Mouse (Mus musculus): ENCODE data around the gene Nelfcd.

The Nelfcd gene

GRCm38 (mm10) chr2:174438181-174438580 lies 22.6 kb downstream of the Nelfcd start:
- DNase-seq = no peak

GRCm38 (mm10) chr2:174438737-174439449 lies 23.3 kb downstream of the Nelfcd start, which contains the start of gene Ctsz:
TSS of gene Ctsz (minus strand) at chr2:174439039.
- DNase-seq = peak; percentile 78

- no peak for DNase-seq
These were observed 23.8 kb downstream of the Nelfcd start for GRCm38 (mm10) chr2:174439450-174439838.

- DNase-seq = no peak
These were observed 24.4 kb downstream of the Nelfcd start for GRCm38 (mm10) chr2:174439961-174440360.

GRCm38 (mm10) chr2:174441898-174442297 lies 26.3 kb downstream of the Nelfcd start:
- DNase-seq = no peak

- peak; percentile 19 for DNase-seq
These were observed 26.9 kb downstream of the Nelfcd start for GRCm38 (mm10) chr2:174442460-174442859.

GRCm38 (mm10) chr2:174443046-174443445 lies 27.4 kb downstream of the Nelfcd start:
- DNase-seq = no peak

GRCm38 (mm10) chr2:174444359-174444758 lies 28.8 kb downstream of the Nelfcd start:
- no peak for DNase-seq

- DNase-seq = no peak
These were observed 29.4 kb downstream of the Nelfcd start for GRCm38 (mm10) chr2:174445018-174445417.

GRCm38 (mm10) chr2:174446492-174446891 lies 30.9 kb downstream of the Nelfcd start:
- DNase-seq = no peak

- no peak for DNase-seq
These were observed 31.3 kb downstream of the Nelfcd start for GRCm38 (mm10) chr2:174446905-174447304.

GRCm38 (mm10) chr2:174448405-174448804 lies 32.8 kb downstream of the Nelfcd start:
- no peak for DNase-seq

GRCm38 (mm10) chr2:174450353-174450752 lies 34.7 kb downstream of the Nelfcd start, which contains the start of gene Tubb1:
TSS of gene Tubb1 (plus strand) at chr2:174450695.
- no peak for DNase-seq

- DNase-seq = peak; percentile 43
These were observed 38.1 kb downstream of the Nelfcd start for GRCm38 (mm10) chr2:174453681-174454080.

- no peak for DNase-seq
These were observed 43.8 kb downstream of the Nelfcd start for GRCm38 (mm10) chr2:174459365-174459764.

GRCm38 (mm10) chr2:174463370-174463769 lies 47.8 kb downstream of the Nelfcd start:
- DNase-seq = no peak

GRCm38 (mm10) chr2:174463789-174464523 lies 48.4 kb downstream of the Nelfcd start, which contains the start of gene Atp5e:
TSS of gene Atp5e (minus strand) at chr2:174464105.
- DNase-seq = peak; percentile 97

- no peak for DNase-seq
These were observed 54.7 kb downstream of the Nelfcd start for GRCm38 (mm10) chr2:174470333-174470732.

GRCm38 (mm10) chr2:174470786-174471405 lies 55.3 kb downstream of the Nelfcd start:
- no peak for DNase-seq

GRCm38 (mm10) chr2:174472407-174472806 lies 56.8 kb downstream of the Nelfcd start:
- DNase-seq = no peak

- peak; percentile 100 for DNase-seq
These were observed 57.4 kb downstream of the Nelfcd start, which contains the start of gene Prelid3b for GRCm38 (mm10) chr2:174472818-174473549. TSS of gene Prelid3b (minus strand) at chr2:174473081.

- DNase-seq = no peak
These were observed 57.9 kb downstream of the Nelfcd start for GRCm38 (mm10) chr2:174473550-174473927.
